Mouse (Mus musculus): Measurements from ENCODE around the gene Rbm41. TPM values are rescaled to one million over a fixed set of nuclear protein-coding genes. Genes with fewer than 3 reads are reported as not detected.

The Rbm41 gene
- polyA plus RNA-seq, 1 experiment from 2014 or later: 4.2 TPM

DNA sequence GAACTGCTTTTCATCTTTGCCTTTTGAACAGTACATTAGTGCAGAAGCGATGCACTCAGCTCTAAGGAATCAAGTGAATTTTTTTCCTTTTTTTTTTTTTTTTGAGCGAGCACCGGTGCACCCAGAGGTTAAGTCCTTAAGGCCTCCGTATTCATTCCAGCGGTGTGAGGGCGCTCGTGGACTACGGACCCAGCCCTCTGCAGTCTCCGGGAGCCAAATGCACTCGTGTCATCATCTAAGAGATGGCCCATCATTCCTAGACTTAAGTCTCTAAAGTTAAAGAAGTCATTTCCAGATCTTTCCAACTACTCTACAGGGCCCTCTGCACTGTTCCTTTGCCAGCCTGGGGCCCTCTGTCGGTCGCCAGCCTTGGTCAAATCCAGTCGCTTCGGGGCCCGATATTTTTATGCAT lies 128.1 kb downstream of the Rbm41 start:
- Histone ChIP-seq H3K9me3 (replicated peaks) (no peaks in the 10 kb centered on the region), H3K9ac (replicated peaks) (peak overlapping the region; percentile 30; the same call in 1 of the 2 replicates), H3K4me3 (replicated peaks) (peak overlapping the region; percentile 59), H3K4me1 (no peaks in the 10 kb centered on the region), H3K4me2 (peak overlapping the region; percentile 66), H3K36me3 (no peaks in the 10 kb centered on the region), H3K27me3 (replicated peaks) (peaks cover 15% of the 10 kb centered on the region; the same call in 1 of the 2 replicates), H3K27ac (replicated peaks) (no peak overlapping the region)
- 20% methylated on average over 15 of the region's 15 CpGs for WGBS
- ATAC-seq (ENCODE audit: low FRiP score): peak; percentile 54; the same call in 1 of the 2 replicates

GRCm38 (mm10) chrX:139859402-139859801 lies 139.0 kb downstream of the Rbm41 start:
- no peak overlapping the region for H3K4me2 ChIP-seq
- H3K4me1 ChIP-seq: no peaks in the 10 kb centered on the region
- H3K27ac ChIP-seq (replicated peaks): no peak overlapping the region
- no peaks in the 10 kb centered on the region for H3K9me3 ChIP-seq (replicated peaks)
- H3K36me3 ChIP-seq: no peaks in the 10 kb centered on the region
- no peak for ATAC-seq (ENCODE audit: low FRiP score)
- H3K4me3 ChIP-seq (replicated peaks): no peak overlapping the region
- WGBS: 77% methylated on average over 5 of the region's 5 CpGs
- H3K27me3 ChIP-seq (replicated peaks): peaks cover 4% of the 10 kb centered on the region; the same call in 1 of the 2 replicates
- no peak overlapping the region for H3K9ac ChIP-seq (replicated peaks)

DNA sequence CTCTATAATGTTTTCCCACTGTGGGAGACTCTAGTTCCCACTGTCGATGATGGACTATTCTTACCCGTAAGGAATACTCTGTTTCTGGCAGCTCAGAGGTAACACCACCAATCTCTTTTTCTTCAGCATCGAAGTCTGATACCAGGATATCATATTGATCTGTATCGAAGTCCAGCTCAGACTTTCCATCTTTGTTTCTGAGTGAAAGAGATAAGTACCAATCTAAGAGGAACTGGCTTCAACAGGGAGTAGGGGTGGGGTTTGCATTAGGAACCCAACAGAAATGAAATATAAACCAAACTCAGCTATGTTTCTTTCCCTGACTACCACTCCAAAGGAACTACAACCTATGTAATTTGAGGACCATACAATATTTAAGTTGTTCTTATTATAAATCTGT lies 143.6 kb downstream of the Rbm41 start:
- H3K27ac ChIP-seq (replicated peaks): no peak overlapping the region
- no peaks in the 10 kb centered on the region for H3K36me3 ChIP-seq
- no peak for ATAC-seq (ENCODE audit: low FRiP score)
- no peak overlapping the region for H3K4me3 ChIP-seq (replicated peaks)
- H3K4me2 ChIP-seq: no peak overlapping the region
- H3K9me3 ChIP-seq (replicated peaks): no peaks in the 10 kb centered on the region
- H3K27me3 ChIP-seq (replicated peaks): peaks cover 7% of the 10 kb centered on the region; the same call in 1 of the 2 replicates
- H3K4me1 ChIP-seq: no peaks in the 10 kb centered on the region
- 94% methylated on average over 4 of the region's 4 CpGs for WGBS
- H3K9ac ChIP-seq (replicated peaks): no peak overlapping the region

DNA sequence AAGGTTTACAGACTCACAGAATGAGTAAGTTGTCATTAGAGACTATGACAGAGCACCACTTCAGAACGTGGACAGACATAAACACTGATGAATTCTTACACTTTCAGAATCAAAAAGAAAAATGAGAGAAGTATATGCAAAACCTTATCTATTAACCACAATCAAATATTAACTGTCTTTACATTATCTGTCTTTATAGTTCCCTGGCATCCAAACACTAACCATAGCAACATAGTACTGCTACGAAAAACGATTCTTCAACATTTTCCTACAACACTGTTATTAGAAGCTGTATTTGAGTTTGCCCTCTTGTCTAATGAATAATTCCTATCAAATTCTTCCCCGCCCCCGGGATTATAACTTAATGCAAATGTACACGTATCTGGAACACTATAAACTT lies 157.3 kb downstream of the Rbm41 start:
- ATAC-seq (ENCODE audit: low FRiP score): no peak
- Histone ChIP-seq H3K27ac (replicated peaks) (no peak overlapping the region), H3K27me3 (replicated peaks) (peaks cover 3% of the 10 kb centered on the region; the same call in 1 of the 2 replicates), H3K4me1 (no peaks in the 10 kb centered on the region), H3K4me2 (no peak overlapping the region), H3K9me3 (replicated peaks) (no peaks in the 10 kb centered on the region), H3K4me3 (replicated peaks) (no peak overlapping the region), H3K9ac (replicated peaks) (no peak overlapping the region), H3K36me3 (no peaks in the 10 kb centered on the region)
- WGBS: 84% methylated on average over 6 of the region's 6 CpGs

Other genes starting within 250 kb of the Rbm41 start
- 0.19 and 0.23 TPM in 2 replicates for gene Ripply1, start 216.2 kb downstream of the Rbm41 start, polyA plus RNA-seq (2015; fragmentation: Nextera tagmentation; extraction: Ambion mirVana)
- 0.27 and 1.9 TPM in 2 replicates for gene Cldn2, start 197.8 kb downstream of the Rbm41 start, polyA plus RNA-seq (2015; fragmentation: Nextera tagmentation; extraction: Ambion mirVana)
- 4.7 and 5.7 TPM in 2 replicates for gene Morc4, start 126.9 kb downstream of the Rbm41 start, polyA plus RNA-seq (2015; fragmentation: Nextera tagmentation; extraction: Ambion mirVana)
- 0.84 and 1.2 TPM in 2 replicates for gene Nup62cl, start 64.1 kb upstream of the Rbm41 start, polyA plus RNA-seq (2015; fragmentation: Nextera tagmentation; extraction: Ambion mirVana)
- gene Pih1h3b, start 64.3 kb upstream of the Rbm41 start, polyA plus RNA-seq (2015; fragmentation: Nextera tagmentation; extraction: Ambion mirVana): not detected in 2 replicates